Mouse (Mus musculus) CD4-positive, CD25-positive, alpha-beta regulatory T cell (primary cell): ENCODE results near the gene Aimp1. TPM values are rescaled to one million over a fixed set of nuclear protein-coding genes. Genes with fewer than 3 reads are reported as not detected.

Source experiments
- polyA plus RNA-seq: library from polyadenylated mRNA; unstranded; fragments of 100-300 nt; shearing (Covaris generic); gene quantifications from one replicate; pipeline ENCODE4 v1.2.1, GENCODE M21; 2017

The Aimp1 gene
- 53.3 TPM for polyA plus RNA-seq

GRCm38 (mm10) chr3:132684231-132684928 is at the start of gene Aimp1:
Aimp1 (minus strand) TSS chr3:132684370.

DNA sequence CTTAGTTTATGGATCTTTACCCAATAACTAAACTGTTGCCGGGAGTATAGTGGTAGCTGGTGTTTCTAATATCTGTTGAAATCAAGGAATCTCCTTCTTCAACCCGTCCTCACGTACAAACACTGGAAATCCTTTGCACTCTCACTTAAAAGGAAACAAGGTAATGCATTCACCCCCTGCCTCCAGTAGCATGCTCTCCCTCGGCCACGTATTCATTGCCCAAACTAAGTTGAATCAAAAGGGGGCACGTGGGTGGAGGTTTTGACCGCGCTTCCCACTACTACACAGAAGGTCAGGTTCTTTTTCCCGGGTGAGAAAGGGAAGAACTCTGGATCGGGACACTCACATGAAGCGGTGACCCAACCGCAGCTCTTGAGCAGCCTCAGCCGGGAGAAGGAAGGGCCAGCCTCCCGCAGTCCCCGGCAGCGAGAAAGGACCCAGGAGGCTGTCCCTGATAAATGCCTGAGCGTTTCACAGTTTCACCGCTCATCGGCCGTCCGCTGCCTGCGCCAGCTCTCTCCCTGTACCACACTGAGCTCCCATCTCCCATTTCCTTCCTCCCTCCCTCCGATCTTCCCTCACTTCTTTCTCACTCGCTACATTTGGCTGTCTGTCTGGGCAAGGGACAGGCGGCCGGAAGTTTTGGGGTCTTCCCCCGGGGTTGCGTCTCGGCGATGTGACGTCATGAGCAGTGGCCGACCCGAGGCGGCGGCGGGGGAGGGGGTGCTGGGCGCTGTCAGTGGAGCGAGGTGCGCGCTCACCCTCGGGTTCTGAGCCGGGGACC is 531 bp downstream of the Aimp1 start, which contains the start of gene Tbck:
TSS of gene Tbck (plus strand) at position 698 of the 784 bp plus-strand sequence.

GRCm38 (mm10) chr3:132629601-132630239 is 54.5 kb downstream of the Aimp1 start, which contains the start of gene Gimd1:
Gimd1 (plus strand) TSS chr3:132629820.

Other genes starting within 250 kb of the Aimp1 start
- gene Gimd1, start 54.5 kb downstream of the Aimp1 start, polyA plus RNA-seq: not detected
- 12.8 TPM for gene Tbck, start 226 bp downstream of the Aimp1 start, polyA plus RNA-seq